Mouse (Mus musculus) left cerebral cortex, postnatal 10 days (tissue): Measurements from ENCODE around the gene Camsap1. TPM values are rescaled to one million over a fixed set of nuclear protein-coding genes. Genes with fewer than 3 reads are reported as not detected.

Experiments
- DNase-seq, 2 experiments: peaks; one replicate each; pipeline ENCODE4 v3.0.0; 2021 to 2022; ENCODE audit warnings: low spot score in 2 of 2, mixed read lengths in 1 of 2; ENCODE audit errors: extremely low spot score in 1 of 2
- intact Hi-C: fragments of 180-260 bp; cut with DNase I; formaldehyde crosslinking; loops from one replicate; pipeline ENCODE4 v1.15.1; 2025
- total RNA-seq, 2 experiments: library from RNA; stranded (reverse); gene quantifications; 2 replicates each; pipeline ENCODE4 v1.2.3; 2021

The Camsap1 gene
- total RNA-seq, 2 experiments from 2014 or later: 155 to 168 TPM

GRCm38 (mm10) chr2:25914201-25914600 lies 68.9 kb downstream of the Camsap1 start:
- intact Hi-C loops: loop anchor here (2.0 kb wide), 1 partner anchor 49 kb away; no protein-coding TSS in a partner anchor

DNA sequence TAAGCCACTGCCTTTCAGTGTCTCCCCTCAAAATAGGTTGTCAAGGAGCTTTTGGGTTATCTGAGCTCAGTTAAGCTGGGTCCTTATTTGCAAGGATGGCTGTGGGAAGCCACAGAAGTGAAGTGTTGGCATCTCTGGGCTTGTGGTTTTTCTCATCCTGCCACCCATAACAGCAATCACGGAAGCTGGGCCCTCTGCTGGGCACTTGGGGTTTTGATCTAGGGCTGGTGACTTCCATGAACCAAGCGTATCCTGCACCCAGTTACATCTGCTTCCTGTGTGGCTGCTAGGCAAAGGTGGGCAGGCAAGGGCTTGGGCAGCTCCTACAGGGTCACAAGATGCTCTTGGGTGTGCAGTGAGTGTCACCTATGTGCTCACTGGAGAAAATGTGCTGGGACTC lies 69.8 kb downstream of the Camsap1 start:
- intact Hi-C loops: loop anchor here (2.0 kb wide), 1 partner anchor 78 kb away; no protein-coding TSS in a partner anchor
- DNase-seq: no peak

More at GRCm38 (mm10) chr2:25914201-25914600, 68.9 kb downstream of the Camsap1 start:
- no peak for DNase-seq

- intact Hi-C loops: no loop called here
- peak in 1 of 2 experiments; percentile 49 for DNase-seq
These were observed 73.2 kb downstream of the Camsap1 start for GRCm38 (mm10) chr2:25909872-25910271.

DNA sequence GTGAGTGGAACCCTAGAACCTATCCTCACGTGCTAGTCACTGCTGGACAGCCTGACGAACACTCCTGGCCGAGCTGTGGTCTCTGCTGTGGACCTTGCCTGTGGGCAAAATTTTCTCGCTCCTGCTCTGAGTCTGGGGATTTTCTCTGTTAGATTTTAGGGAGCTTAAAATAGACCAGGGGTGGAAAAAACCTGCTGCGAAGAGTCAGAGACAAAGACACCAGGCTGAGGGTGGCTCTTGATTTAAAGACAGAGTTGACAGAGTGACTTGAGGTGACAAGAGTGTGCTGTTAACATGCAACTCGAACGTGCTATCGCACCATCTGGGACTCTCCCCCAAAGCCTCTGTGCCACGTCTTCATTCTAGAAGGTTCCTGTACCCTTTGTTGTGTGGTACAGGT lies 84.1 kb downstream of the Camsap1 start:
- intact Hi-C loops: no loop called here
- no peak for DNase-seq

DNA sequence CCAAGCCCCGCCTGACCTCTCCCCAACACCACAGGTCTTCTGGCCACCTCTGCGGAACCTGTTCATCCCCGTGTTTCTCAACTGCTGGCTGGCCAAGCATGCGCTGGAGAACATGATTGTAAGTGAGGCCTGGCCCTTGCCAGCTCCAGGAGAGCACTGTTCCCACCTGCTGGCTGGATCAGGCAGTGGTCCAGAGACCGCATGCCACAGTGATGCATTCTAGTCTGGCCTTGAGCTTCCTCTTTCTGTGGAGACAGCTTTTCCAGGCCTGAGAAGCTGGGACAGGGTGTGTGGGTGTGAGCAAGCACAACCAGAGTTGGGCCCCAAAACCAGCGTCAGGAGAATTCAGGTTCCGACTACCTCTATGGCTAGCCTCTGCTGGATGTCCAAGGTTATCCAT lies 90.6 kb downstream of the Camsap1 start:
- intact Hi-C loops: no loop called here
- no peak for DNase-seq

DNA sequence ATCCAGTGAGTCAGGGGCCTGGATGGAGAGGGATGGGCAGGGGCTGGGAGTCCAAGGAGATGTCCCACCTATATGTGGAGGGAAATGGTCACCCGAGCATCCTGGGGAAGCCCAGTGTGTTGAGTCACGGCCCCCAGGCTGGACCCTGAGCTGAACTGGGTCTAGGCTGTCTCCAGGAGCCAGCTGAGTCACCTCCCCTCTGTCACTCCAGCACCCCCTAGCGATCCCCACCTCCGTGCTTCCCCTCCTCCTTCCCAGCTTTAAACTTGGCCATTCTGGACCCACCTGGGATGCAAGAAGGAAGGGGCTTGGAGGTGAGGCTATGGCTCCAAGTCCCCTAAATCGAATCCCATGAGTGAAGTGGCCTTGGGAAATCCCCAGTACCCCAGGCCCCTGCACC lies 94.9 kb downstream of the Camsap1 start:
- intact Hi-C loops: no loop called here
- no peak for DNase-seq

DNA sequence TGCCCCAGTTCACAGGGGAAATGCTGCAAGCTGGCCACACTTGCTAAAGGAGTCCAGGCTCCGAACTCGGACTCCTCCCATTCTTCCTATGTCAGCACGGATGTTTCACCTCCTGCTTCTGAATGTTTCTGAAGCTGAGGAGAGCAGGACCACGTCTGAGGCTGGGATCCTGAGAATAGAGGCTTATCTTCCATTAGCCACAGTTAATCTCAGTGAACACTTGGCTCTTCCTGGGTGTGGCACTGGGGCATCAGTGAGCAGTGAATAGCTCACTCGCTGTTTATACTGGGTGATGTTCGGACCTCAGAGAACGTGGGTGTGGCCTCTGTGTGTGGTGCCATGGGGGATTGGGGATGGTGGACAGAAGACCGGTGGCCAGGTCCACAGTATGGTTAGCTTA lies 95.9 kb downstream of the Camsap1 start:
- DNase-seq: no peak
- intact Hi-C loops: no loop called here

GRCm38 (mm10) chr2:25884756-25885155 lies 98.3 kb downstream of the Camsap1 start:
- intact Hi-C loops: no loop called here
- DNase-seq: no peak

DNA sequence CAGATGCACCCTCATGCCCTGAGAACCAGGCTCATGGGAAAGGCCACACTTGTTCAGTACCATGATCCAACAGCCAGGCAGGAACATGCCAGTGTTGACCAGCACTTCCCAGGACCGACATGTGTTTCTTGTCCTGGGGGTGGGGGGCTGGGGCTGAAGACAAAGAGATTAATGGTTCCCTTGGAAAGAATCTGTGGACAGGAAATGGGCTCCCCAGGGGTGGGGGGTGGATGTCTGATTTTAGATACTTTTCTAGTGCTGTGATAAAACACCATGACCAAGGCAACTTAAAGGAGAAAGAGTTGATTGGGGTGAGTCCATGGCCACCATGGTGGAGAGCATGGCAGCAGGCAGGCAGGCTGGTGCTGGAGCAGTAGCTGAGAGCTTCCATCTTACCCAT lies 100.8 kb downstream of the Camsap1 start:
- intact Hi-C loops: no loop called here
- DNase-seq: no peak

DNA sequence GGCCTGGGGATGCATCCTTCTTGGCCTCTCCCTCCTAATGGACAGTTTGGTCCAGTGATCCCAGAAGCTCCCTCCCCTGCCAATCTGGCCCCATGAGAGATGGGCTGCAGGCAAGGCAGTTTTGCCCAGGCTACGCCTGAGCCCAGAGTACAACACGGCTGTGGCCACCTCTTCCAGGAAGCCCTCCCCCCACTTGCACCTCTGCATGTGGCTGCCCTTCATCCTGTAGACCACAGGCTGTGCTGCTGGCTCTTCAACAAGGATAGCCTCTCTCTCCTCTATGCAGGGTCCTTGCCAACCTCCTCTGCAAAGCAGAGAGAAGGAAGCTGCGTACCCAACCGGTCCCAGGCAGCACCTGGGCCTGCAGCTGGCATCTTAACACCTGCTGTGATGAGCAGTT lies 104.0 kb downstream of the Camsap1 start:
- intact Hi-C loops: no loop called here
- no peak for DNase-seq

GRCm38 (mm10) chr2:25878516-25878915 lies 104.6 kb downstream of the Camsap1 start:
- no peak for DNase-seq
- intact Hi-C loops: no loop called here

- intact Hi-C loops: no loop called here
- peak in 1 of 2 experiments; percentile 54 for DNase-seq
These were observed 105.3 kb downstream of the Camsap1 start for GRCm38 (mm10) chr2:25877736-25878268.

DNA sequence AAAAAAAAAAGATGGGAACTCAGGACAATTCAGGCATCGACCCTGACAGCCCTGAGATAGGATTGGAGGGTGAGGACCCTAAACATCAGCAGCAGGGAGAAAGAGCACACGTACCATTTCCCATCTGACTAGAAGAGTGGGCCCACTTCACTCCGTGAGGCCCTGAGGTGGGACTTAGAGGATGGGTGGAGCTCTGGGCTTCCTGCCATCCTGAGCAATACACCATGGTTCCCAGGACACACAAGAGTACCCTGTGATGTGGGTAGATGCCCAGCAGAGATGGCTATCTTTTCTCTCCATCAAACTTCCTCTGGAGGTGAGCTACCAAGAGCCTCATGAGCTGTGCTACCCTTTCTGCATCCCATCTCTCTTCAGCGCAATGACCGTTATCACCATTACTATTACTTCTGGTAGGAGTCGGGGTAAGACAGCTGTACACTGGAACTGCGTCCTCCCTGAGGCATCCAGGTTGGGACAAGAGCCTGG lies 105.8 kb downstream of the Camsap1 start:
- intact Hi-C loops: no loop called here
- DNase-seq: no peak

Other genes with a start within 250 kb of the Camsap1 start
- not detected for gene Obp2b, start 246.3 kb downstream of the Camsap1 start, total RNA-seq
- not detected for gene Lcn3, start 217.7 kb downstream of the Camsap1 start, total RNA-seq
- not detected for gene Lcn11, start 206.3 kb downstream of the Camsap1 start, total RNA-seq
- gene Gm13539, start 201.0 kb downstream of the Camsap1 start, total RNA-seq: not detected
- not detected for gene Glt6d1, start 167.4 kb downstream of the Camsap1 start, total RNA-seq
- gene Lcn9, start 160.1 kb downstream of the Camsap1 start, total RNA-seq: not detected
- gene Sohlh1, start 136.0 kb downstream of the Camsap1 start, total RNA-seq: not detected
- 100 to 1,000 TPM in 1 of 2 experiments, 10 to 100 TPM in 1; 94.7 to 126 TPM for gene Kcnt1, start 119.5 kb downstream of the Camsap1 start, total RNA-seq
- 10 to 100 TPM; 82.3 to 85.1 TPM for gene Ubac1, start 38.5 kb upstream of the Camsap1 start, total RNA-seq
- gene Nacc2, start 139.9 kb upstream of the Camsap1 start, total RNA-seq: 10 to 100 TPM; 45.6 to 46.4 TPM
- not detected for gene Lhx3, start 225.0 kb upstream of the Camsap1 start, total RNA-seq